Mouse (Mus musculus) kidney, embryonic 16.5 days (tissue): Measurements from ENCODE around the gene Apex1. TPM values are rescaled to one million over a fixed set of nuclear protein-coding genes. Genes with fewer than 3 reads are reported as not detected.
A peak's percentile ranks its signal among the peaks of the same experiment; 100 is the strongest.

Experiments
- ATAC-seq: fragments of 200-750 bp; cut with Nextera tagmentation; 2 replicates; pipeline ENCODE4 v1.8.0; 2017; ENCODE audit warnings: moderate TSS enrichment; ENCODE audit not compliant: low FRiP score, low TSS enrichment
- H3K27ac ChIP-seq: fragments of 300-500 bp; sonication (generic); 2 replicates; pipeline ENCODE4 v1.5.1; 2014; ENCODE audit warnings: low read length
- H3K27me3 ChIP-seq: fragments of 300-500 bp; sonication (generic); 2 replicates; pipeline ENCODE4 v1.6.1; 2014; ENCODE audit warnings: low read length, control low read depth, mixed read lengths; ENCODE audit not compliant: insufficient read depth
- H3K36me3 ChIP-seq: fragments of 300-500 bp; sonication (generic); 2 replicates; pipeline ENCODE4 v1.6.1; 2014; ENCODE audit warnings: low read length, control low read depth, mixed read lengths; ENCODE audit not compliant: insufficient read depth
- H3K4me1 ChIP-seq: fragments of 300-500 bp; sonication (generic); 2 replicates; pipeline ENCODE4 v1.6.1; 2014; ENCODE audit warnings: low read length, control low read depth, mixed read lengths; ENCODE audit not compliant: insufficient read depth
- H3K4me2 ChIP-seq: fragments of 300-500 bp; sonication (generic); replicated peaks from 2 replicates; pipeline ENCODE4 v1.6.1; 2014; ENCODE audit warnings: low read depth, low read length
- H3K4me3 ChIP-seq: fragments of 300-500 bp; sonication (generic); 2 replicates; pipeline ENCODE4 v1.5.1; 2014; ENCODE audit warnings: mild to moderate bottlenecking, low read length
- H3K9ac ChIP-seq: fragments of 300-500 bp; sonication (generic); replicated peaks from 2 replicates; pipeline ENCODE4 v1.6.1; 2014; ENCODE audit warnings: low read length
- H3K9me3 ChIP-seq: fragments of 300-500 bp; sonication (generic); 2 replicates; pipeline ENCODE4 v1.6.1; 2016; ENCODE audit warnings: low read length, control low read depth
- WGBS: fragments of 180-500 bp; shearing (Covaris S2); extraction: QIAGEN DNeasy Blood & Tissue Kit; methylation state at CpG from one replicate; pipeline ENCODE4 v1.1.7; 2014; 5-methylcytosine and 5-hydroxymethylcytosine counted together
- polyA plus RNA-seq: library from polyadenylated mRNA; unstranded; fragments of >200 nt; fragmentation: Nextera tagmentation; extraction: Ambion mirVana; gene quantifications from 2 replicates; pipeline ENCODE4 v1.2.1, GENCODE M21; 2015

Gene Apex1
- polyA plus RNA-seq: 276 and 285 TPM in 2 replicates

GRCm38 (mm10) chr14:50924281-50925064, at the start of gene Apex1, which contains the start of gene Osgep:
Gene Apex1, plus strand, starts transcription at chr14:50924968.
Gene Osgep, minus strand, starts transcription at chr14:50924893.
- no peaks in the 10 kb centered on the region for H3K9me3 ChIP-seq
- H3K4me3 ChIP-seq: peak within 1 kb of the TSS; percentile 84
- peak within 1 kb of the TSS; percentile 87 for H3K9ac ChIP-seq
- peak within 1 kb of the TSS; percentile 57 for H3K4me2 ChIP-seq
- H3K36me3 ChIP-seq: peaks cover 32% of the 10 kb centered on the region
- H3K27me3 ChIP-seq: no peaks in the 10 kb centered on the region
- ATAC-seq: peak; percentile 95
- WGBS: under 1% methylated on average over 57 of the region's 57 CpGs
- H3K27ac ChIP-seq: peak within 1 kb of the TSS; percentile 86
- peaks cover 17% of the 10 kb centered on the region for H3K4me1 ChIP-seq

- H3K27ac ChIP-seq: peak overlapping the region; percentile 34; the same call in 1 of the 2 replicates
These were observed 49.6 kb upstream of the Apex1 start for GRCm38 (mm10) chr14:50875175-50875574.

DNA sequence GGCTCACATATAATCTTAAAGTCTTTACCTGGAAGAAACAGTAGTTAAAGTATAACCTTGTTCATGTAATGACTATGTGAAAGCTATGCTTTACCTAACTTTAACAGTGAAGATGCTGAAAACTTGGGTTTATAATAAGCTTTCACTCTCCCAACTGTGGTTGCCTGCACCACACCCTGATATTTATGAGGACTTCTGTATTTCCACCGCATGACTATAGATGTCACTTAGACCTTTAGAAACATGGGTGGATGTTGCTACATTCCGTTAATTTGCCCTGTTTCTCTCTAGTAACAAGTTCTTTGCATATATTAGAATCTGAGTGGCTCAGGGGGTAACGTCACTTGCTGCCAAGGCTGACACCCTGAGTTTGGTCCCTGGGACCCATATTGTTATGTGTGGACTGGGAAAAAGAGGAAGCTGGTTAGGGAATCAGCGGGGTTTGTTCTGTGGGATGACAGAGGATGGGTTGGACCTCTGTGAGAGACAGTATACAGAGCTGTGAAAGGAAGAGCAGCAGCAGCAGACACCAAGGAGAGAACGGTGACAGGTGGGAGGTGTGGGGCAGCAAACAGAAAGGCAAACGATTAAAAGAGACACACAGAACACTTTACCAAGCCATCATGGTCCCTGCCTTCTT, 49.1 kb upstream of the Apex1 start:
- Histone ChIP-seq H3K4me3 (no peak overlapping the region), H3K4me2 (no peak overlapping the region), H3K27ac (no peak overlapping the region), H3K36me3 (no peaks in the 10 kb centered on the region), H3K4me1 (peaks cover 3% of the 10 kb centered on the region; the same call in 1 of the 2 replicates), H3K9me3 (0 out of 2 replicates have a peak, but pooled peaks cover 2% of the 10 kb centered on the region), H3K27me3 (no peaks in the 10 kb centered on the region), H3K9ac (no peak overlapping the region)
- WGBS: 77% methylated on average over 6 of the region's 6 CpGs
- ATAC-seq: no peak

More at GRCm38 (mm10) chr14:50875175-50875574, 49.6 kb upstream of the Apex1 start:
- 0 out of 2 replicates have a peak, but pooled peaks cover 2% of the 10 kb centered on the region for H3K9me3 ChIP-seq
- peaks cover 6% of the 10 kb centered on the region; the same call in 1 of the 2 replicates for H3K4me1 ChIP-seq
- no peak overlapping the region for H3K4me2 ChIP-seq
- 83% methylated on average over 3 of the region's 3 CpGs for WGBS
- no peak overlapping the region for H3K9ac ChIP-seq
- H3K4me3 ChIP-seq: no peak overlapping the region
- ATAC-seq: no peak
- H3K27me3 ChIP-seq: no peaks in the 10 kb centered on the region
- no peaks in the 10 kb centered on the region for H3K36me3 ChIP-seq

GRCm38 (mm10) chr14:50876236-50876950, 48.4 kb upstream of the Apex1 start:
- Histone ChIP-seq H3K27me3 (no peaks in the 10 kb centered on the region), H3K9ac (no peak overlapping the region), H3K36me3 (no peaks in the 10 kb centered on the region), H3K9me3 (0 out of 2 replicates have a peak, but pooled peaks cover 2% of the 10 kb centered on the region), H3K4me1 (no peaks in the 10 kb centered on the region), H3K27ac (no peak overlapping the region), H3K4me3 (no peak overlapping the region), H3K4me2 (no peak overlapping the region)
- WGBS: 89% methylated on average over 6 of the region's 6 CpGs
- ATAC-seq: no peak

DNA sequence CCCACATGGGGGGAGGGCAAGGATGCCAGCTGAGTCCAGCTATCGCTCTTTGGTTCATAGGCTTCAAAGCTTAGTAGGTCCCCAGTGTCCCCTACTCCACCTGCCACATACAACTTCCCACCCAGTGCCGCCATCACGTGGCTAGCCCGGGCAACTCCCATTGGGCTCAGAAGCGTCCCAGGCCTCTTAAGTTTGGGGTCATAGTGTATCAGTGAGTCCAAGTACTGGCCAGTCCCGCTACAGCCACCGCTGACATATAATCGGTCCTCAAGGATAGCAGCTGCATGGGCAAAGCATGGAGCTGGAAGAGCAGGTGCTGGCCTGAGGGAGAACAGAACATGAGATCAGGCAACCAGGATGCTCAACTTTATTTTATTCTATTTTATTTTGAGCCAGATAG, 33.1 kb upstream of the Apex1 start:
- Histone ChIP-seq H3K4me1 (peaks cover 9% of the 10 kb centered on the region), H3K27me3 (peaks cover 7% of the 10 kb centered on the region; the same call in 1 of the 2 replicates), H3K36me3 (no peaks in the 10 kb centered on the region), H3K9me3 (no peaks in the 10 kb centered on the region), H3K27ac (no peak overlapping the region), H3K4me2 (no peak overlapping the region), H3K4me3 (no peak overlapping the region), H3K9ac (no peak overlapping the region)
- no peak for ATAC-seq
- WGBS: 95% methylated on average over 8 of the region's 8 CpGs

DNA sequence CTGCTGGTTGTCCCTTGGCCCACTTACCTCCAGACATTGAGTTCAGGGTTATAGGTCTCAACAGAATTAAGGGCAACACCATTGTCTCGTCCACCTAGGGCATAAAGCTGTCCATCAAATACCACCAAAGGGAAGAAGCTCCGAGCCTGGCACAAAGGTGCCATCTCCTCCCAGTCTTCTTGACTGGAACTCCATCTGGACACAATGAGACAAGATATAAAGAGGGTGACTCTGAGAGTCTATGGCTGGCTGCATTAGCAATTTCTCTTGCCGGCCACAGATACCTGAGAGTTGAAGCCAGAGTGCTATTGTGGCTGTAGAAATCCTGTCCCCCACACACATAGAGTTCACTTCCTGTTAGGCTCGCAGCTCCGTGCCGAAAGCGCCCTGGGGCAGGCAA, 32.7 kb upstream of the Apex1 start:
- Histone ChIP-seq H3K9ac (no peak overlapping the region), H3K4me3 (no peak overlapping the region), H3K4me2 (no peak overlapping the region), H3K4me1 (peaks cover 14% of the 10 kb centered on the region), H3K27ac (no peak overlapping the region), H3K9me3 (no peaks in the 10 kb centered on the region), H3K27me3 (peaks cover 7% of the 10 kb centered on the region; the same call in 1 of the 2 replicates), H3K36me3 (no peaks in the 10 kb centered on the region)
- WGBS: 85% methylated on average over 7 of the region's 7 CpGs
- no peak for ATAC-seq

DNA sequence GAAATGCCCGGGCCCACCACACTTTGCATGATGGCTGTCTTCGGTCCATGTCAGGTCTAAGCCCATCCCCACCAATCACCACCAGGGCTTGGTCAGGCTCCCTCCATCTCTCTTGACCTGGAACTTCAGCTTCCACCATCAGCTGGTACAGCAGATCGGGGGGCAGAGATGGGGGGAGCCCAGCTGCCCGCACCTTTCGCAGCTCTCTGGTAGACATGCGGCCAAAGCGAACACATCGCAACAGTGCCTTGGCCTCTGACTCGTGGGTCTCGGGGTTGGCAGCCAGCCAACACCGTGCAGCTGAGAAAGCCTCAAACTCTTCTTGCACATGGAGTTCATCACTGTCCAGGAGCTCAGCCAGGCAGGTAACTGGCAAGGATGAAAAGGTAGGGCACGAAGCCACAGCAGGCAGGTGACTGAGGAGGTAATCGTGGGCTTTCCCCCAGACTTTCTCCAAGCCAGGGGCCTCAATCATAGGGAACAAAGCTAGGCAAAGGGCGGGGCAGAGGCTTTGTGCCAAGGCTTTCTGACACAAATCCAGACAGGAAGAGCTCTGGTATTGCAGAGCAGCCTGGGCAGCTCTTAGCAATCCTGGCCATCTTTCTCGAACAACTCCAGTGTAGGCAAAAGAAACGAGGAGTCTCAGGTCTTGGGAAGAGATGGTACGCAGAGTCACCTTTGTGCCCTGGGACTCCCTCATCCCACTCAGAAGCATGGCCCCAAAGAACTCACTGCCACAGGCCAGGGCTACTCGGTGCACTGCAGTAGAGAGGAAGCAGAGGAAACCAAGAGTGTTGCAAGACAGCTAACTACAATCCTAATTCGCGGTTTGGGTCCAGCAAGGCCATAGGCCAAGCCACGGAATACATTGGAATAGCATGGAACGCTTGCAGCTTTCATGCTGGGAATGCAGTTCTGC, 32.0 kb upstream of the Apex1 start:
- H3K4me1 ChIP-seq: peaks cover 15% of the 10 kb centered on the region
- no peak; the same call in 1 of the 2 replicates for ATAC-seq
- no peak overlapping the region for H3K27ac ChIP-seq
- no peaks in the 10 kb centered on the region for H3K36me3 ChIP-seq
- H3K9me3 ChIP-seq: no peaks in the 10 kb centered on the region
- H3K4me3 ChIP-seq: no peak overlapping the region
- 77% methylated on average over 22 of the region's 22 CpGs for WGBS
- H3K9ac ChIP-seq: no peak overlapping the region
- no peak overlapping the region for H3K4me2 ChIP-seq
- H3K27me3 ChIP-seq: peaks cover 13% of the 10 kb centered on the region; the same call in 1 of the 2 replicates

- no peak for ATAC-seq
- Histone ChIP-seq H3K27me3 (peaks cover 14% of the 10 kb centered on the region; the same call in 1 of the 2 replicates), H3K4me1 (peaks cover 15% of the 10 kb centered on the region), H3K4me3 (no peak overlapping the region), H3K36me3 (no peaks in the 10 kb centered on the region), H3K4me2 (no peak overlapping the region), H3K27ac (no peak overlapping the region), H3K9ac (no peak overlapping the region), H3K9me3 (no peaks in the 10 kb centered on the region)
These were observed 29.4 kb upstream of the Apex1 start for GRCm38 (mm10) chr14:50895407-50895806.
